Mouse (Mus musculus): ENCODE data around the gene Lrguk.

Lrguk gene

DNA sequence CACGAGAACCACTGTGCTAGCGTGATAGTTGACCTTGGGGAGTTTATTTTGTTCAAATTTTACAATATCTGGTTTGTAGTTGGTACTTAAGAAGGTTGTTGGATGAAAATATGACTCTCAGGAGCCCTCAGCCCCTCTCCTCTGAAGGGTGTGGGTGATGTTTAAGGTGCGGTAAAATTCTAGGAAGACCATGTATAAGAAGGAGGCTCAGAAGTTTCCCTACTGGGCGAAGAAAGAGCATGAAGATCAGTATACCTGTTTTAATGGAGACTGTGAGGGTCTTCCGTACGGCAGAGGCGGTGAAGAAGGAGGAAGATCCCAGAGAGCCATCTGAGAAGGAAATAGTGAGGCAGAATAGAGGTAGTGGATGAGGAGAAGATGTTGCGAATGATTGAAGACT, 38.0 kb downstream of the Lrguk start:
- no peak for DNase-seq

DNA sequence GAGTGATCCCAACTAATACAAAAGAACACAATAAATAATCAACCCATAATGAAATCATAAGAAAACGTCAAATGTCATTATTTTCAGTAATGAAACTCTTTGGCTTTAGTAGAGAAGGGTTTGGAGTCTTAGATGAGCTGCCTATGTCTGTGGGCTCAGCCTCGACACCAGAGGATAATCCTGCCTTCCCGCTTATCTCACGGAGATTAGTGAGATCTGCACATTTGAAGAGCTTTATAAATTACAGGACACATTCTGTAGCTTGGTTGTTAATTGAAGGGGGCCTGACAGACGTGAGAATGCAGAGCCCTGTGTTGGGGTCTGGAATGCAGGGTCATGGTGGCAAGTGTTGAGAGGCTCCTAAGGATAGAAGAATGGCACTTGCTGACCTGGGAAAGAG, 42.7 kb downstream of the Lrguk start:
- no peak for DNase-seq

DNA sequence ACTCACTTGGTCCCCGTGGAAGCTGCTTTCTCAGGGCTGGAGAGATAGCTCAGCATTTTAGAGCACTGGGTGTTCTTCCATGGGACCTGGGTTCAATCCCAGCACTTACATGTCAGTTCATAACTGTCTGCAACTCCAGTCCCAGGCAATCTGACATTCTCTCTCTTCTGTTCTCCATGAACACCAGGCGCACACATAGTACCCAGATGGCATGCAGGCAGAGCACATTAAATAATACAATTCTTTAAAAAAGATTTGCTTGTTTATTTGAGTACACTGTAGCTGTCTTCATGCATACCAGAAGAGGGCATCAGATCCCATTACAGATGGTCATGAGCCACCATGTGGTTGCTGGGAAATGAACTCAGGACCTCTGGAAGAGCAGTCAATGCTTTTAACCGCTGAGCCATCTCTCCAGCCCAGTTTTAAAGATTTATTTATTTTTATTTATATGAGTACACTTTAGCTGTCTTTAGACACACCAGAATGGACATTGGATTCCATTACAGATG, 44.7 kb downstream of the Lrguk start:
- no peak for DNase-seq

DNA sequence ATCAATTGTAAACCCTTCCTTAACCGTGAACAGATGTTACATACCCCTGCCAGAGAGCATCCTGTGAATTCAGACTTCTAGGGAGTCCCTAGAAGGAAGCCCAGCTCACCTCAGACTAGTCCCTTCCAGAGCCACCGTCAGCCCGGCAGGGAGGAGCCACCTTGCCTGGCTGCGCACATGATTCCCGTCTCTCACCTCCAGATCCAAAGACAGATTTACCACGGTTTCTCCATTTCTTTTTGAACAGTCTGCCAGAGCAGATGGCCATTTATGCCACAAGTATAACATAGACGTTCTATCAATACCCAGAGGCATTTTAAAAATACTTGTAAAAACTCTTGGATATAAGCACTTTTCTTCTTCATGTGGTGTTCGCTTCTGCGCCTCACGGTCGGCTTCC, 46.3 kb downstream of the Lrguk start:
- DNase-seq, result no peak

DNA sequence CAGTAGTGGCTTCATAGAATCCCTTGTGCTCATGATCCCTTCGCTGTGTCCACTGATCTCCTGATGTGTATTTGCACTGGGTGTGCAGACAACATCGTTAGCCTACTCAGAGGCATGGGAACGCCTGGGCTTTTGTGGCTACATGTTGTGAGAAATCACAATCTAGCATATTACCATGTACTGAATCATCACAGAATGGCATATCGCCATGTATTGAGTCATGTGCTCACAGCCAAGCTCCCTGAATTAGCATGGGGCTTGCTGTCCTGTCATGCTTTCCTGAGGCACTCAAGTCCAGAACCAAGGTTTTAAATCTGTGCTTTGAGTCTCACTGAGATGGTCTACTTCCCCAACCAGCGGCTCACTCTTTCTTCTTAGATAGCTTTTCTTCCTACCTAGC, 54.2 kb downstream of the Lrguk start:
- DNase-seq, result no peak

DNA sequence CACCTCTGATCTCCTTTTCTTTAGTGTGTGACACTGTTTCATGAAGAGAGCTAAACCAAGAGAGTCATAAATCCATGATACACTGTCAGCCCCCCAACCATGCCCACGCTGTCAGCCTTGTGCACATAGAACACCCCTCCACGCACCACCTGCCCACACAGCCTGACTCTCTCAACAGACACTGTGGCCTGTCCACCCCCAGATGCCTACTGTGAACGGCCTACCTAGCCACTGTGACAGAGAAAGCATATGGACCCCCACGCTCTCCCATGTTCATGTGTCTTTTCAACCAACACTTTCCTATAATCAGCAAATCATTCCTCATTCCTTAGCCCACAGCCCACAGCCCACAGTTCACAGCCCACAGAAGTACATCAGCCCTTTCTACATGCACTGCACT, 58.5 kb downstream of the Lrguk start:
- DNase-seq, result no peak

DNA sequence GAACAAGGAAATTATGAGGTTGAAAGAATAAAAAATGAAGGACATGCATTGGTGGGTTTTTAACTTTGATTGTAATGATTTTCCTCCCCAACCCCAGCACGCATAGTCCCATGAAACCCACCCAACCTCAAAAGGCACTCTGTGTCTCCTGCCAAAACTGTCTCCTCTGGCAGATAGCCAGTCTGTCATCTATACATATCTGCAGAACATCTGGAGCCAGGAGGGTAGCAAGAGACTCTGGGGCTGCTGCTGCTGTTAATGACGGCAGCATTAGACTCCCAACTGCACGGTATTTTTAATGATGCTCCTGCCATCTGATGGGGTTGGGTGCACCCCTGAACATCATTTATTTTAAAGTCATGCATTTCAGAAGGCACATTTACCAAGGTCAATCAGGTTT, 59.7 kb downstream of the Lrguk start:
- DNase-seq, result no peak

DNA sequence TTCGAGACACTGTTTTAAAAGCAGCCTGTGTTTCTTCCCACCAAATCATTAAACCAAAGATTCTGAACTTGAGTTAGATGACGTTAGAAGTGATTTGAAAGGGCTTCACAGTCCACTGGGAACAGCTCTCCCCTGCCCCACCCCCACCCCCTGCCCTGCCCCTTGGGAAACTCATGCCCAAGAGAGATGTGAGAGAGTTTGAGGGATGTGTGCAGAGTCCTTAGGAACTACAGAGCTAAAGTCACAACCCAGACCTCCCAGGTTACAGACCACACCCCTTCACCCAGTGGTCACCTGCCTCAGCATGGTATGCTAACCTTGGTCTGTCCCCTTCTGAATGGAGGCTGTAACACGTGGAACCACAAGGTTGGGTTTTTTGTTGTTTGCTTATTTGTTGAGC, 62.3 kb downstream of the Lrguk start:
- no peak for DNase-seq

DNA sequence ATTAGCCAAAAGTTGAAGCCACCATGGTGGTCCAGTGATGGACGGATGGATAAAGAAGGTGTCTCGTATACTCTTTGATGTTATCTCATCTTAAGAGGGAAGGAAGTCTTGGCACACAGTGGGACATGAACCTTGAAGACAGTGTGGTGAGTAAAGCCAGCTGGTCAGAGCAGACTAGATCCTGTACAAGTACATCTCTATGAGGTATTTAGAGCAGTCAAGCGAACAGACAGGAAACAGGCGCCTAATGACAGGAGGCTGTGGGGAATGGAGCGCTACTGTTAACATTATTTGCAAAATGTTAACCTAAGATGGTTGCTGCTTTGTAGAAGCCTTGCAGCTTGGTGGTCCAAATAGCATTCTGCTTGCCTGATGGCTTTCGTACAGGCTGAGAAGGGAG, 67.0 kb downstream of the Lrguk start:
- no peak for DNase-seq

DNA sequence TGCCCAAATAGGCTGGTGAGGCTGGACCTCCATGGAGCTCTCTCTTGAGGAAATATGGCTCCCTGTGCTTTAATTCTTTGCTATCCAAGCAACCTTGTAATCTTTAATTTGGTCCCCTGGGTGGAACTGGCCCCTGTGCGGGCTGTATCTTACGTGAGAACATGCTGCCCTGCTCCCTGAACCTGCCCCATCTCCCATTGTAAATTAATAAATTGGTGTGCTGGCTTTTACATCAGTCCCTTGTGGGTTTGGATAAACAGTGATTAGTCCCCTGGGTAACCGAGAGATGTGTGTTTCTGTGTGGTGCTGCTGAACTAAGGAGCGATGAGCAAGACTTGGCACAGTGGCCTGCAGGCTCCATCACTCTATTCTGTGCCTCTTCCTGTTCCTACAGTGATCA, 67.7 kb downstream of the Lrguk start:
- DNase-seq, result no peak

DNA sequence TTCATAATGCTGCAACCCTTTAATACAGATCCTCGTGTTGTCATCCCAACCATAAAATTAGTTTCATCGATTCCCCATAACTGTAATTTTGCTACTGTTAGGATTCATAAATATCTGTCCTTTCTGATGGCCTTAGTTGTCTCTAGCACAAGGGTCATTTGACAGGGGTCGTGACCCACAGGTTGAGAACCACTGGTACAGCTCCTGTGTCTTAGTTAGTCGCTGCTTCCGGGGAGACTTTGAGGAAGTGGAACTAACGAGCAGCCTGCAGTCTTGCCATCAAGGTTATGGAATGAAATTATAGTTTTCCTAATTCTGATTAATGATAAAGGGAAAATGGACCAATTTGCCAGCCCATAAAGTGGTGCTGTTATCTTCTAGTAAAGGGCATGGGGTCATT, 70.5 kb downstream of the Lrguk start:
- DNase-seq, result no peak

DNA sequence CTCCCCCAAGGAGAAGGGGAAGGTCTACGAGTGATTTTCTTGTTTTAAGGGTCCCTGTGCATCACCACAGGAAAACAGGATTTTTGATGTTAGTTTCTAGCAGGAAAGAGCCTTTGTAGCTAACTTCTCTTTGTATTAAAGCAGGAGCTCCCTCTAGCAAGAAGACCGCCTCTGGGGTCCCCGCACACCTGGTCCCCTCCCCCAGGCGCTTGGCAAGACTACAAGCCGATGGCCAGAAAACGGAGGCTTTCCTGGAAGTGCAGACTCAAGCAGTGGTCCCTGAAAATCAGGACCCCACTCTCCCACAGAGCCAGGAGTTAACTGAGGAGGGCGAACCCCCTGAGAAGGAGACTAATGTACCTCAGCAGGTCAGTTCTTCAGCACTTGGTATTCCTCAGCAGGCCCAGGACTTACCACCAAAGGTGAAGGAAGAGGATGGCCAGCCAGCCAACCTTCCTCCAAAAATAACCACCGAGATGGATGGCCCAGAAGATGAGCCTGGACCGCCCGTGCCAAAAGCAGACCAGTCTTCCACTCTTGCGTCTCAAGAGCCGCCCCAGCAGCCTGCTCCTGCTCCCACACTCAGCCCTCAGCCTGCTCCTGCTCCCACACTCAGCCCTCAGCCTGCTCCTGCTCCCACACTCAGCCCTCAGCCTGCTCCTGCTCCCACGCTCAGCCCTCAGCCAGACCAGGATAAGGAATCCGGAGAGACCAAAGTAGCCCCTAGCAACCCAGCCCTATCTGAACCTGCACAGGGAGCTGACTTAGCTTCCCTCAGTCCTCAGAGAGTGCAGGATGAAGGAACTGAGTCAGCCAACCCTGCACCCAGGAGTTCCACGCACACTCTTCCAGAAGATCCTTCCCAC, 72.5 kb downstream of the Lrguk start:
- DNase-seq, result no peak

DNA sequence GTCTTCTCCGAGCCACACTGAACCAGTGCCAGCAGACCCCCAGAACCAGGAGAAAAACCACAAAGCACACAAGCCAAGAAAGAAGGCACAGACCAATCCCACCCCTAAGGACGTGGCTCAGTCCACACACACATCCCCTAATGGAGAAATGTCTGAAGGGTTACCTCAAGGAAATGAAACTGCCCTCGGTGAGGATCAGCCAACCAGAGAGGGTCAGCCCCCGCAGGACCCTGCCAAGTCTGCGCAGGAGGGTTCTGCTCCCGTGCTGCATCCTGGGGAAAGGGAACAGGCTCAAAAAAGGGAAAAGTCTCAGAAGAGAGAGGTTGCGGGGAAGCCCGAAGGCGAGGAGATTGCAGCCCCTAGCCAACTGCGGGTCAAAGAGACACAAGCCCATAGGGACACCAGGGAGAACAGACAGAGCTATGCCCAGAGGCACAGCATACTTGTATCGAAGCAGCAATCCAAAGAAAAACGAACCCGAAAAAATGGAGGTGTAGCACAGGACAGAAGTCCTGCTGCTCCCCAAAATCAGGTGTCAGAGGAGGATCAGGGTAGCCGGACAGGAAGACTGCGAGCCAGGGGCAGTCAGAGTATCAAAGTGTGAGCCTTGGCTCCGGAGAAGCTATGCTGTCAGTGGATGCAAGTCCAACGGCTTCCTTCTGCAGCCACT, 74.1 kb downstream of the Lrguk start:
- DNase-seq, result no peak

DNA sequence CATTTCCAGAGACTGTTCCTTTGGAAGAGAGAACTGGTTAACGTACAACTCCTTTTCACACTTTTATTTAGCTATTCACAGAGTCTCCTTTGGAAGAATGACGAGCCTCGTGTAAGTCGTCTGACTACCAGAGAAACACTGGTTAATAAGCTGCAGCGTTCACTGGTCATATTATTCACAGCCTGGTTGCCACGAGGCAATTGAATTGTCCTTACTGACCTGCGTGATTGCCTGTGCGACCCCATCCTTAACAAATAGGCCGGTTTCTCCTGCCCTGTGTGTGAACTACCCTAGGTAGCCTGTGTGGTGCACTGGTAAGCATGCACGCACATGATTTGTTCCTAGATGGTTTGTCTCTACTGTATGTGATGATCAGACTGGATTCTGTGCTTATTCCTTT, 81.3 kb downstream of the Lrguk start:
- DNase-seq, result no peak

DNA sequence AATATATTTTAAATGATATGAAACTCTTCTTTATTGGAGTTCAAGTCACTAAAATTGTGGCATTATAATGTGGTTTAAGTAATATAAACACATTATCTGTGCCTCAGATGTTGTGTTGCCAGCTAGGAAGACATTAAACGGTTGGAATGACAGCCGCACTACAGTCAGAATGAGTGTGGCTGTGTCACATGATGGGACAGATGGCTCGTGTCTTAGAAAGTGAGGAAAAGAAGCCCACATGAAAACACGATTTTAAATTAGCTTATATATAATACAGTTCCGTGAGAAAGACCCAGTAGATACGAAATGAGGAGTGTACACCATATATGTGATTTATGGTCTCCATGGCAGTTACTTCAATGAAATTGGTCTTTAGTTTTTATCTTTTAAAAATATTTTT, 82.2 kb downstream of the Lrguk start:
- no peak for DNase-seq

DNA sequence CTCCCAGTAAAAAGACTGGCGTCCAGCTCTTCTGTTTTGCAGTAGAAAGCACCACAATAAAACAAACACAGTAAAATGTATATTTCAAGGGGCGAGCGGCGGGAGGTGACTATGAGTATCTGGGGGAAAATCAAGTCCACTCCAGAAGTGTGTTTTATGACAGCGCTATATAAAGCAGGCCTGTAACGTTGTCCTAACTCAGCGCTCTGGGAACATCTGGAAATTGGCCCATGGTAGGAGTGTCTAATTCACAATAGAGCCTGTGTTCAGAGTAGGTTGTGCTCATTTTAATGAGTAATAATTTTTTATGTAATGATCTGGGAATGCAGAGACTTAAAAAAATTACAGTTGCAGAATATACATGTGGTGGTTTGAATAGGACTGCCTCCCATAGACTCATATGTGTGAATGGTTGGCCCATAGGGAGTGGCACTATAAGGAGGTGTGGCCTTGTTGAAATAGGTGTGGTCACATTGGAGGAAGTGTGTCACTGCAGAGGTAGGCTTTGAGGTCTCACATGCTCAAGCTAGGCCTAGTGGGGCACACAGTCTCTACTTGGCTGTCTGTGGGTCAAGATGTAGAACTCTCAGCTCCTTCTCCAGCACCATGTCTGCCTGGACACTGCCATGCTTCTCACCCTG, 87.7 kb downstream of the Lrguk start:
- DNase-seq, result no peak

DNA sequence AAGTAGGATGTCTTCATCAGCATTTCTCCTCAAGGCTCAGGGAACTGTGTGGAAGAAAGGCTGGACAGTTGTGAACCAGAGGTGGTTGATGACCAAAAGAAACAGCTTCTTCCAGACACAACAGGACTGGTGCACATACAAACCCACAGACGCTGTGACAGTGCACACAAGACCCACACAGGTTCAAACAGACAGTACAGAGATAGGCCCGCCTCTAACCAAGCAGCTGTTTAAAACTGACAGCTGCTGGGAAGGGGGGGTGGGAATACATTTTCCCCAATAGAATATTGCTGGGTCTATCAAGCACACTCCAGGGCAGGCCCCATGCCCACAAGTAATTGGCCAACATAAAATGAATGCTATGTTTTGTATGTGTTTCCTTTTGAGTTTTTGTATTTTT, 95.2 kb downstream of the Lrguk start:
- no peak for DNase-seq

DNA sequence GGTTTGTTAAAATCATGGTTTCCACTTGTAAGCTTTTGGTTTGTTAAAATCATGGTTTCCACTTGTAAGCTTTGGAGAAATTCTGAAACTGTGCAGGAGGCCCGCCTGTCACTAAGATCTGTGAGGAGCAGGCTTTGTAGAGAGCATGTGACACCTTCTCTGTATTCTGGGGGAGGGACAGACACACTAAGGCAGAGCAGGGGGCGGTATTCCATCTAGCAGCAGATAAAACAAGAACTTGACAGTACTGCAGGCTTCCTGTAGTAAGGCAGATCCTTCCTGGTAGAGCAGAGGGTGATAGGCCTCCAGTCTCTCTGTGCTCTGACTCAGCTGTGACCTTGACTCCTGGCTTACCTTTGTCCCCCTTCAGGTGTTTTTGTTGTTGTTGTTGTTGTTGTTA, 100.0 kb downstream of the Lrguk start:
- no peak for DNase-seq

DNA sequence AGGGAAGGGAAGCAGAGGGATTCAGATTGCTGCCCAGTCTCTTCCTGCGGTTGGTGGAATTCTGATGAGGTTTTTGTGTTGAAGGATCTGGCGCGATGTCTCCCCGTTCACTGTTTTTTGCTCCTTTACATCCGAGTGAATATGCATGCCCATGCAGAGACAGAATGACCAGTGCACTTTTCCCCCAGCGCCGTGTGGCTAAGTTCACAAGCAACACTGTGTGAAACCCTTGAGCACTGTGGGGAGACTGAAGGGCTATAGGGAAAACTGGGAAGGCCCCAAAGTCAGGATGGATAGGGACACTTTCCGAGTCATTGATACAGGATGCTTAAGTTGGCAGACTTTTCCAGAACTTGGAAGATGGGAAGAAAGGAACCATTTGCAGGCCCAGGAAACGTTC, 103.1 kb downstream of the Lrguk start:
- no peak for DNase-seq

DNA sequence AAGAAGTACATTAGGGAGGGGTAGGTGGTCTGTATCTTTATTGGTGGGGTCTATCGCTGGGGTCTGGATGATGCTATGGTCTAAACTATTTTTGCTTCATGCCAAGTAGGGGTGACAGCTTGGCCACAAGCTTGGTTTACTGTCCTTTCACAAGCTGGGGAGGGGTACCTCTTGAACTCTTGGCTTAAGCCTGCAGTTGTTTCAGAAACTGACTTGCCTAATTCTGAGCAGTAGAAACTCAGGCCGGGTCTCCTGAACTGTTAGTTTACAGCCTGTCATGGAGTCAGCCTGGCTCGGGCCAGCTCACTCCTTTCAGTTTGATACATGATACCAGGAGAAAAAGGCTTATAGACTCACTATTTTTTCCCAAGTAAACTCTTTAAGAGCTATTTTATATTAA, 109.1 kb downstream of the Lrguk start:
- DNase-seq, result no peak

DNA sequence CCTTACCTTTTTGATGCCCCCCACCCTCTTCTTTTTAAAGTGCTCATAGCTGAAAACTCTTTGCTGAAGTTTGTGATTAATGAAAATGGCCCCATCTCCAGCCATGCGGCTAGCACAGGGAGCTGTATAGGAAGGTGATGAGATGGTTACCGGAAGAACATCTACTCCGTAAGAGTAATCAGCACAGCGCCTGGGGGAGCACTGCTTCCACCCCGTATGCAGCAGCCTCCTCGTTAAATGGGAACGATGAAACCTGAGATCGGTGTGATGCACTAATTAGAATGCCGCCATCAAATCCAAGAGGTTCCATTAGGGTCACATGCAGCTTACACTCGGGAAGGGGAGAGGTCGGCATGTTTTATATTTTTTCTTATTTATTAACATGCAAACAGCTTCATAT, 113.7 kb downstream of the Lrguk start:
- DNase-seq, result no peak

DNA sequence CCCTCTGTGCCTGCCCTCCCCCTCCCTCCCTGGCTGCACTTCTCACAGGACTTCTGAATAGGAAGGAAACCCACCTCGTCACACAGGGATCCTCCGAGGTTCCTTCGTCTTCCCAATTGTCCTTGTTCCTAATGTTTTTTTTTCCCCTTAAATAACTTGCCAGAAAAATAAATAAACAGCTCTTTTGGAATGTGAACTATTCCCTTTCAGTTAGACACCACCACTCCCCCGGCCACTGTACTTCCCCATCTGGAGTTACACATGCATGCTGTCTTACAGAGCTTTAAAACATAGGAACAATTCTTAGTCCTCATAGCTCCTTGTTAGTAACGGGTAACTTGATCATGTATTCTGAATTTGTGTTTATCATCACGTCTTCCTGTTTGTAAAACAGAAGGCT, 116.8 kb downstream of the Lrguk start:
- peak; percentile 50 for DNase-seq

DNA sequence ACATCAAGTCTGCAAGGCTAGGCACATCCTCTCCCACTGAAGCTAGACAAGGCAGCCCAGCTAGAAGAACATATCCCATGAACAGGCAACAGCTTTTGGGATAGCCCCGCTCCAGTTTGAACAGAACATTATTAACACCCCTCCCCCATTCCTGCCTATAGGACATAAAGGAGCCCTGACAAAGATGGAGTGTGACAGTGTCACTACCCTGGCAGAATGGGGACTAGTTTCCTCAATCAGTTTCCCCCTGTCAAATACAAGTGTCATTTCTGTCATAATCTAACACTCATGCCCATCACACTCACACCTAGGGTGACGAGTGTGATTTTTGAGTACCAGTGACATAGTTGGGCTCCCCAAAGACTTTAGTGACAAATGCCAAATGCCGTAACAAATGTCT, 118.8 kb downstream of the Lrguk start:
- no peak for DNase-seq

DNA sequence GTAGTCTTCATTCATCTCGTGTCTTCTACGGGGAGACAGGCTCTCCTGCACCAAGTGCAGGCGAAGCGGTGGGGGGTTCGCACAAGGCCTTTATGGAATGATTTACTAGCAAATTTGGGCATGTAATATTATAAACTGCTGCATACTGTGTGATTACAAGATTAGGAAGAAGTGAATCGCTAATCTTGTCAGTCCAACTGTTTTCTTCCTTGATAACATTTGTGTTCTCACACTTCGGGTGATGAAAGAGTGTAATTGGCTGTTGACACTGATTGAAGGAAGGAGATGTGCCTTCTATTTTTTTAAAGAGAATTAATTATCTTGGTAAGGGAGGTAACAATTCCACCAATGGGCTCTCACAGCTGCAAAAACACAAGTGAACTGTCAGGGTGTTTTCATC, 119.4 kb downstream of the Lrguk start:
- no peak for DNase-seq

Measured in kidney, postnatal 10 days (tissue).